Mouse (Mus musculus) mouse trophoblast stem cell (cell line): ENCODE measurements around the gene Tsen54.

Experiments
- in situ Hi-C, 2 experiments: fragments of 300-500 bp; cut with MseI, MboI; formaldehyde crosslinking; loops; 2 replicates in 1 of 2; 3 replicates in 1 of 2; pipeline ENCODE4 v1.15.1; 2025

Gene Tsen54

DNA sequence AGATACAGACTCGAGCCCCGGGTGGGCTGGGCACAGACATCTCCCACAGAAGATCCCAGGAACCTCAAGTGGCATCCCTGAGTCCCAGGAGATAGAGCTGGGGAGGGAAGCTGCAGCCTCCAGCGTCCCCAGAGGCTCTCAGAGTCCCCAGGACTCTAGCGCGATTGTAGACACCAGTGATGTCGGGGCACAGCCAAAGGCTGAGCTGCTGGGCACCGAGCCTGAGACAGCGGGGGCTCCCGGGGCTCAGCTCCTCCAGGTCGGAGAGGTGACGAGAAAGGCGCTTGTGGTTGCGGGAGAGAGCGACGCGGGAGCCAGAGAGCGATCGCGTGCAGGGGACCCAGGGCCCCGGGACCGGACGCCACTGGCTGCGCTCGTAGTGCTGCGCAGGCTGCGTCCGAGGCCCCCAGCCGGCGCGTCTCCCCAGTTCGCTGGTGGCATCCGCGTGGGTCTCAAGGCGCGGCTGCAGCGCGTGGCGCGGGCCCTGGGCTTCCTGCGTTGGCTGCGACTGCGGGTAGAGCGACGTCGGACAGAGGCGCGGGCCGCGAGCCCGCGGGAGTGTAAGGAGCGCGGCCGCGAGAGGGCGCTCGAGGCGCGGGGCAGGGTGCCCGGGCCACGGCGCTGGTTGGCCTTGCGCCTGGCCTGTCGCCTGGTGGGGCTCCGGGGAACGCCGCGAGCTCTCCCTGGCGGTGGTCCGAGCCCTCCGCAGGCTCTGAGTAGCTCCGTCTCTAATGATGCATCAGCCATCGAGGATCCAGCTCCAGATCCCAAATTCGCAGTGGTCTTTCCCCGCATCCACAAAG is 44.8 kb downstream of the Tsen54 start:
- in situ Hi-C loops: no loop called here

DNA sequence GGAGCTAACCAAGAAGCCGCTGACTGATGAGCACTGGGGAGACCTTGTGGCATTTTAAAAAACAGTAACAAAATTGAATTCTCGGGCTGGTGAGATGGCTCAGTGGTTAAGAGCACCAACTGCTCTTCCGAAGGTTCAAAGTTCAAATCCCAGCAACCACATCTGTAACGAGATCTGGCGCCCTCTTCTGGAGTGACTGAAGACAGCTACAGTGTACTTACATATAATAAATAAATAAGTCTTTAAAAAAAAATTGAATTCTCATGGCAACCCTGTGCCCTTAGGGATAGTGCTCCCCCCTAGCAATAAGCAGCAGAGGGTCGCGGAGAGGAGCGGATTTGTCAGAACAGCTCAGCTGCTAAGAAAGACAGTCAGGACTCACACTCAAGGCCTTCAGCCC is 49.4 kb downstream of the Tsen54 start:
- in situ Hi-C loops: no loop called here

DNA sequence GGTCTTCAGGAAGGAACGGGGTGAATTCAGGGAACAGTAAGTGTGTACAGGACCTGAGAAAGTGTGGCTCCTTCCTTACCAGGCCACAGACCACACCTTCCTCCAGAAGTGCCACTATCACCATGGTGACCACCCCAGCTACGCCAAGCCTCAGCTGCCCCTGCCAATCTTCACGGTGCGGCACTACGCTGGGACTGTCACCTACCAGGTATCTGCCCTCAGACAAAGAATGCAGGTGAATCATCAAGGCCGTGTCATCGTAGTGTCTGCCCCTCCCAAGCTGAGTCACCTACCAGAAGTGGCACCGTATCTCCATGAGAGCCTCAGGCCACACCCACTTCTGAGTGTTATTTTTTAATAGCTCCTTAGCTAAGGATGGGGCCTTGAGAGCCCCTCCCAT is 54.9 kb downstream of the Tsen54 start:
- in situ Hi-C loops: no loop called here

DNA sequence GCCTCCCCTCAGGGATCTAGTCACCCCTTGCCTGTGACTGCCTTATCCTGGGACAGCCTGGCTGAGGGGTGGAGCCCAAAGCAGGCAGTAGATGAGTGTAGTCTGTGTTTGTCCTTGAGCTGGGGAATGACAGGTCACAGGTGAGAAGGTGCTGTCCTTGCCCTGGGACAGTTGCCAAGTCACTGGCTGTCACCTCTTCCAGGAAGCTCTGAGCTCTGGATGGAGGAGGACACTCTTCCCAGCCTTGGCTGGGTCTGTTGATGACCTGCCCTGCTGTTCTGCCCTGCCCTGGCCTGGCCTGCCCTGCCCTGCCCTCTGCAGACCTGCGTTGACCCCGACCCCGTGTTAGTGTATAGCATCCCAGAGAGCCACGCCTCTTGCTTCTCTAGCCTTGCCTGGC is 57.9 kb downstream of the Tsen54 start:
- in situ Hi-C loops: no loop called here
